Mouse (Mus musculus) common myeloid progenitor, adult 5-6 weeks (primary cell): ENCODE data around the gene Vmn1r93. TPM values are rescaled to one million over a fixed set of nuclear protein-coding genes. Genes with fewer than 3 reads are reported as not detected.
"Not testable (repeated sequence)": the region's sequence is repeated elsewhere in the genome, so short reads cannot be mapped to it uniquely, and the experiment has no call there.

Experiments
- ATAC-seq: replicated peaks from 2 replicates; pipeline ENCODE4 v1.8.0; 2016; ENCODE audit warnings: low read depth, mild to moderate bottlenecking, moderate TSS enrichment, inconsistent platforms; ENCODE audit not compliant: poor library complexity, severe bottlenecking
- total RNA-seq: library from RNA; stranded (forward); fragments of 200-1000, 187-1606 nt; gene quantifications from 2 replicates; pipeline ENCODE4 v1.2.3, GENCODE M21; 2017

Gene Vmn1r93
- not detected in 2 replicates for total RNA-seq

GRCm38 (mm10) chr7:20138988-20139387 lies at the start of gene Vmn1r93:
Gene Vmn1r93 (minus strand): TSS chr7:20139088.
- not testable (repeated sequence) for ATAC-seq

GRCm38 (mm10) chr7:20168277-20168676 lies 29.4 kb upstream of the Vmn1r93 start, which contains the start of gene Vmn1r94:
Gene Vmn1r94 (minus strand): TSS chr7:20168377.
- ATAC-seq = not testable (repeated sequence)

GRCm38 (mm10) chr7:20122479-20122878 lies 16.4 kb downstream of the Vmn1r93 start, which contains the start of gene Gm16442:
Gene Gm16442 (minus strand): TSS chr7:20122579.
- not testable (repeated sequence) for ATAC-seq

- not testable (repeated sequence) for ATAC-seq
Measured at GRCm38 (mm10) chr7:20099380-20099779, 39.5 kb downstream of the Vmn1r93 start, which contains the start of gene Vmn1r91. Gene Vmn1r91 (plus strand): TSS chr7:20099680.

Other genes starting within 250 kb of the Vmn1r93 start
- gene Pvr, start 217.9 kb downstream of the Vmn1r93 start, total RNA-seq = 7.7 and 9.7 TPM in 2 replicates
- gene Igsf23, start 188.3 kb downstream of the Vmn1r93 start, total RNA-seq = 0.29 and 0.46 TPM in 2 replicates
- gene Ceacam20, start 173.7 kb downstream of the Vmn1r93 start, total RNA-seq = not detected in 2 replicates
- not detected in 2 replicates for gene Nlrp9b, start 147.6 kb downstream of the Vmn1r93 start, total RNA-seq
- gene Vmn1r91, start 39.4 kb downstream of the Vmn1r93 start, total RNA-seq = not detected in 2 replicates
- gene Gm16442, start 16.5 kb downstream of the Vmn1r93 start, total RNA-seq = not detected in 2 replicates
- not detected in 2 replicates for gene Vmn1r94, start 29.3 kb upstream of the Vmn1r93 start, total RNA-seq
- not detected in 2 replicates for gene Vmn1r95, start 54.6 kb upstream of the Vmn1r93 start, total RNA-seq
- not detected in 2 replicates for gene Gm6164, start 66.5 kb upstream of the Vmn1r93 start, total RNA-seq
- gene Gm4498, start 94.7 kb upstream of the Vmn1r93 start, total RNA-seq = not detected in 2 replicates
- gene Gm5890, start 123.7 kb upstream of the Vmn1r93 start, total RNA-seq = not detected in 2 replicates
- gene Gm4133, start 195.0 kb upstream of the Vmn1r93 start, total RNA-seq = not detected in 2 replicates
- not detected in 2 replicates for gene Gm5728, start 236.3 kb upstream of the Vmn1r93 start, total RNA-seq